In genomic region chr7:137461396-137461795, GRCm38 (mm10) we compare ENCODE assay signal across 14 mouse cellular contexts. TPM values are rescaled to one million over a fixed set of nuclear protein-coding genes. Genes with fewer than 3 reads are reported as not detected.
DNase-seq lines count a peak whose midpoint lies in the region.
"Had no signal": no experiment of that assay in that cellular context is flagged by ENCODE, and none has a peak within 500 bp of the region (broad histone marks: within the 10 kb centered on the region; RNA-seq: fewer than 3 reads in every experiment).

No protein-coding gene starts in this region.

- peak; percentile 29 to 42 for DNase-seq in cerebellum, postnatal 10 days
- no peak for DNase-seq in cerebellum, postnatal 25 days
- peak; percentile 32 for DNase-seq in retina, embryonic 14.5 days (ENCODE audit: low spot score)
- no peak for DNase-seq in heart, adult 18-20 months
- no peak for DNase-seq in adrenal gland, postnatal 25 days
- DNase-seq: adrenal gland, adult 2 months; adrenal gland, postnatal 10 days; adrenal gland, postnatal 36 days; B cell, adult 2 months; cerebellum, adult 11-12 months; cerebellum, adult 2 months; cerebellum, adult 9-10 months; cerebellum, postnatal 14 days; forebrain, postnatal 0 days had no signal

RNA-seq across cellular contexts. Expression of gene Glrx3, which starts 24.0 kb away (rescaled TPM):
- total RNA-seq in heart, adult 18-20 months (2021), result 100 to 1,000 TPM; 136 to 144 TPM
- 95.6 and 109 TPM in 2 replicates for total RNA-seq in adrenal gland, postnatal 25 days (2021)

RNA-seq across cellular contexts. Expression of gene 9430038I01Rik, which starts 50.8 kb away (rescaled TPM):
- total RNA-seq in heart, adult 18-20 months (2021), result 1 to 10 TPM; 6.9 to 7.3 TPM
- total RNA-seq in adrenal gland, postnatal 25 days (2021), result 12.3 and 13.8 TPM in 2 replicates

Comparison
In these comparisons a context has a peak if more than half of its experiments do, and no peak if none do; other contexts are left out.
1. DNase-seq: peak in cerebellum, postnatal 10 days (2 of 2) and retina, embryonic 14.5 days (single experiment); none in cerebellum, postnatal 25 days (0 of 2), heart, adult 18-20 months (0 of 2) and adrenal gland, postnatal 25 days (single experiment).